Mouse (Mus musculus): Measurements from ENCODE around the gene Pard6a. TPM values are rescaled to one million over a fixed set of nuclear protein-coding genes. Genes with fewer than 3 reads are reported as not detected.

The Pard6a gene
- polyA plus RNA-seq, 1 experiment from 2014 or later = 10.9 TPM

- no peaks in the 10 kb centered on the region for H3K9me3 ChIP-seq (replicated peaks; ENCODE audit: control insufficient read depth, low read length)
- H3K27me3 ChIP-seq (ENCODE audit: control insufficient read depth, insufficient read depth, low read length) = peaks cover 12% of the 10 kb centered on the region; the same call in 1 of the 2 replicates
- no peak for ATAC-seq (replicated peaks; ENCODE audit: insufficient number of reproducible peaks, low FRiP score, low TSS enrichment)
- no peak overlapping the region for H3K27ac ChIP-seq (ENCODE audit: low read depth, low read length)
- H3K4me1 ChIP-seq (ENCODE audit: control insufficient read depth, insufficient read depth, low read length) = peaks cover 9% of the 10 kb centered on the region
- H3K4me2 ChIP-seq = no peak overlapping the region
- WGBS (ENCODE audit: insufficient replicate concordance) = 36% methylated on average over 14 of the region's 14 CpGs
- H3K9ac ChIP-seq (ENCODE audit: low read depth, low read length) = no peak overlapping the region
- H3K4me3 ChIP-seq (ENCODE audit: low read depth, low read length) = no peak overlapping the region
- 0 out of 2 replicates have a peak, but pooled peaks cover 6% of the 10 kb centered on the region for H3K36me3 ChIP-seq (ENCODE audit: control insufficient read depth, insufficient read depth, low read length)
These were observed 12.7 kb upstream of the Pard6a start for GRCm38 (mm10) chr8:105688242-105688752.

GRCm38 (mm10) chr8:105689256-105689982, 11.5 kb upstream of the Pard6a start:
- Histone ChIP-seq H3K9ac (ENCODE audit: low read depth, low read length) (no peak overlapping the region), H3K4me2 (no peak overlapping the region), H3K9me3 (replicated peaks; ENCODE audit: control insufficient read depth, low read length) (no peaks in the 10 kb centered on the region), H3K4me1 (ENCODE audit: control insufficient read depth, insufficient read depth, low read length) (peaks cover 17% of the 10 kb centered on the region), H3K27me3 (ENCODE audit: control insufficient read depth, insufficient read depth, low read length) (peaks cover 16% of the 10 kb centered on the region), H3K4me3 (ENCODE audit: low read depth, low read length) (no peak overlapping the region), H3K36me3 (ENCODE audit: control insufficient read depth, insufficient read depth, low read length) (0 out of 2 replicates have a peak, but pooled peaks cover 3% of the 10 kb centered on the region), H3K27ac (ENCODE audit: low read depth, low read length) (no peak overlapping the region)
- 56% methylated on average over 35 of the region's 35 CpGs for WGBS (ENCODE audit: insufficient replicate concordance)
- no peak for ATAC-seq (replicated peaks; ENCODE audit: insufficient number of reproducible peaks, low FRiP score, low TSS enrichment)

GRCm38 (mm10) chr8:105689983-105690360, 11.0 kb upstream of the Pard6a start:
- Histone ChIP-seq H3K36me3 (ENCODE audit: control insufficient read depth, insufficient read depth, low read length) (0 out of 2 replicates have a peak, but pooled peaks cover 3% of the 10 kb centered on the region), H3K4me1 (ENCODE audit: control insufficient read depth, insufficient read depth, low read length) (peaks cover 19% of the 10 kb centered on the region), H3K9ac (ENCODE audit: low read depth, low read length) (no peak overlapping the region), H3K27me3 (ENCODE audit: control insufficient read depth, insufficient read depth, low read length) (peaks cover 19% of the 10 kb centered on the region), H3K27ac (ENCODE audit: low read depth, low read length) (no peak overlapping the region), H3K9me3 (replicated peaks; ENCODE audit: control insufficient read depth, low read length) (no peaks in the 10 kb centered on the region), H3K4me3 (ENCODE audit: low read depth, low read length) (no peak overlapping the region), H3K4me2 (no peak overlapping the region)
- WGBS (ENCODE audit: insufficient replicate concordance) = 85% methylated on average over 9 of the region's 9 CpGs
- no peak for ATAC-seq (replicated peaks; ENCODE audit: insufficient number of reproducible peaks, low FRiP score, low TSS enrichment)

GRCm38 (mm10) chr8:105690978-105691377, 10.0 kb upstream of the Pard6a start:
- Histone ChIP-seq H3K4me2 (no peak overlapping the region), H3K27me3 (ENCODE audit: control insufficient read depth, insufficient read depth, low read length) (peaks cover 24% of the 10 kb centered on the region), H3K9me3 (replicated peaks; ENCODE audit: control insufficient read depth, low read length) (no peaks in the 10 kb centered on the region), H3K4me1 (ENCODE audit: control insufficient read depth, insufficient read depth, low read length) (peaks cover 13% of the 10 kb centered on the region), H3K27ac (ENCODE audit: low read depth, low read length) (no peak overlapping the region), H3K9ac (ENCODE audit: low read depth, low read length) (no peak overlapping the region), H3K36me3 (ENCODE audit: control insufficient read depth, insufficient read depth, low read length) (0 out of 2 replicates have a peak, but pooled peaks cover 3% of the 10 kb centered on the region), H3K4me3 (ENCODE audit: low read depth, low read length) (no peak overlapping the region)
- no peak for ATAC-seq (replicated peaks; ENCODE audit: insufficient number of reproducible peaks, low FRiP score, low TSS enrichment)
- WGBS (ENCODE audit: insufficient replicate concordance) = 72% methylated on average over 14 of the region's 14 CpGs

GRCm38 (mm10) chr8:105692449-105693182, 8.3 kb upstream of the Pard6a start:
- no peak overlapping the region for H3K4me3 ChIP-seq (ENCODE audit: low read depth, low read length)
- no peak for ATAC-seq (replicated peaks; ENCODE audit: insufficient number of reproducible peaks, low FRiP score, low TSS enrichment)
- WGBS (ENCODE audit: insufficient replicate concordance) = 90% methylated on average over 11 of the region's 11 CpGs
- no peak overlapping the region for H3K4me2 ChIP-seq
- peaks cover 24% of the 10 kb centered on the region for H3K27me3 ChIP-seq (ENCODE audit: control insufficient read depth, insufficient read depth, low read length)
- peaks cover 12% of the 10 kb centered on the region for H3K4me1 ChIP-seq (ENCODE audit: control insufficient read depth, insufficient read depth, low read length)
- H3K9me3 ChIP-seq (replicated peaks; ENCODE audit: control insufficient read depth, low read length) = no peaks in the 10 kb centered on the region
- H3K9ac ChIP-seq (ENCODE audit: low read depth, low read length) = no peak overlapping the region
- no peak overlapping the region for H3K27ac ChIP-seq (ENCODE audit: low read depth, low read length)
- H3K36me3 ChIP-seq (ENCODE audit: control insufficient read depth, insufficient read depth, low read length) = 0 out of 2 replicates have a peak, but pooled peaks cover 3% of the 10 kb centered on the region

- no peak for ATAC-seq (replicated peaks; ENCODE audit: insufficient number of reproducible peaks, low FRiP score, low TSS enrichment)
- 5% methylated on average over 30 of the region's 30 CpGs for whole genome bisulfite sequencing (ENCODE audit: insufficient replicate concordance)
- Histone ChIP-seq H3K9ac (ENCODE audit: low read depth, low read length) (0 out of 2 replicates have a peak overlapping the region, but pooled peaks have one; percentile 17), H3K27me3 (ENCODE audit: control insufficient read depth, insufficient read depth, low read length) (peaks cover 24% of the 10 kb centered on the region), H3K27ac (ENCODE audit: low read depth, low read length) (no peak overlapping the region), H3K9me3 (replicated peaks; ENCODE audit: control insufficient read depth, low read length) (no peaks in the 10 kb centered on the region), H3K4me1 (ENCODE audit: control insufficient read depth, insufficient read depth, low read length) (peaks cover 10% of the 10 kb centered on the region), H3K4me3 (ENCODE audit: low read depth, low read length) (peak overlapping the region; percentile 46), H3K36me3 (ENCODE audit: control insufficient read depth, insufficient read depth, low read length) (peaks cover 3% of the 10 kb centered on the region; the same call in 1 of the 2 replicates), H3K4me2 (peak overlapping the region; percentile 95)
These were observed 7.3 kb upstream of the Pard6a start for GRCm38 (mm10) chr8:105693648-105694047.

- Histone ChIP-seq H3K36me3 (ENCODE audit: control insufficient read depth, insufficient read depth, low read length) (peaks cover 3% of the 10 kb centered on the region; the same call in 1 of the 2 replicates), H3K4me3 (ENCODE audit: low read depth, low read length) (peak overlapping the region; percentile 46), H3K27ac (ENCODE audit: low read depth, low read length) (no peak overlapping the region), H3K9me3 (replicated peaks; ENCODE audit: control insufficient read depth, low read length) (no peaks in the 10 kb centered on the region), H3K9ac (ENCODE audit: low read depth, low read length) (0 out of 2 replicates have a peak overlapping the region, but pooled peaks have one; percentile 17), H3K4me2 (peak overlapping the region; percentile 95), H3K27me3 (ENCODE audit: control insufficient read depth, insufficient read depth, low read length) (peaks cover 24% of the 10 kb centered on the region), H3K4me1 (ENCODE audit: control insufficient read depth, insufficient read depth, low read length) (peaks cover 10% of the 10 kb centered on the region)
- ATAC-seq (replicated peaks; ENCODE audit: insufficient number of reproducible peaks, low FRiP score, low TSS enrichment) = no peak
- 9% methylated on average over 40 of the region's 40 CpGs for WGBS (ENCODE audit: insufficient replicate concordance)
These were observed 6.7 kb upstream of the Pard6a start for GRCm38 (mm10) chr8:105694051-105694799.

All from heart, embryonic 11.5 days (tissue).